Mouse (Mus musculus): ENCODE data around the gene Gm8947. TPM values are rescaled to one million over a fixed set of nuclear protein-coding genes. Genes with fewer than 3 reads are reported as not detected.
"Not testable (repeated sequence)": the region's sequence is repeated elsewhere in the genome, so short reads cannot be mapped to it uniquely, and the experiment has no call there.

Gene Gm8947
- polyA plus RNA-seq (2011; ENCODE audit: insufficient read depth, insufficient read length, low read depth, missing spikeins): not detected in 2 replicates

GRCm38 (mm10) chr1:151192075-151192474, at the start of gene Gm8947:
Gm8947 (plus strand) TSS chr1:151192376.
- H3K9ac ChIP-seq (ENCODE audit: low read depth, poor library complexity, severe bottlenecking); H3K27ac ChIP-seq (ENCODE audit: insufficient read depth, low read length); H3K4me1 ChIP-seq (ENCODE audit: control insufficient read depth, insufficient read depth, low read length); H3K27me3 ChIP-seq (ENCODE audit: control insufficient read depth, insufficient read depth, low read length, poor library complexity, severe bottlenecking); H3K36me3 ChIP-seq (ENCODE audit: control insufficient read depth, insufficient read depth, low read length, poor library complexity, severe bottlenecking); H3K4me3 ChIP-seq (ENCODE audit: low read depth, low read length); H3K9me3 ChIP-seq (replicated peaks; ENCODE audit: control insufficient read depth, insufficient read depth, low read length, poor library complexity, severe bottlenecking): not testable (repeated sequence)

GRCm38 (mm10) chr1:151144471-151145146, 47.6 kb upstream of the Gm8947 start:
- H3K36me3 ChIP-seq (ENCODE audit: control insufficient read depth, insufficient read depth, low read length, poor library complexity, severe bottlenecking): no peaks in the 10 kb centered on the region
- H3K27me3 ChIP-seq (ENCODE audit: control insufficient read depth, insufficient read depth, low read length, poor library complexity, severe bottlenecking): no peaks in the 10 kb centered on the region
- H3K9me3 ChIP-seq (replicated peaks; ENCODE audit: control insufficient read depth, insufficient read depth, low read length, poor library complexity, severe bottlenecking): no peaks in the 10 kb centered on the region
- H3K4me1 ChIP-seq (ENCODE audit: control insufficient read depth, insufficient read depth, low read length): no peaks in the 10 kb centered on the region
- no peak overlapping the region for H3K9ac ChIP-seq (ENCODE audit: low read depth, poor library complexity, severe bottlenecking)
- TF ChIP-seq POLR2A (IDR thresholded peaks at IDR 0.05; ENCODE audit: insufficient read depth, low read length) (no peak), CTCF (IDR thresholded peaks at IDR 0.05; ENCODE audit: low read depth, low read length) (no peak), EP300 (IDR thresholded peaks at IDR 0.05; ENCODE audit: insufficient read depth, low read depth, low read length) (no peak)
- H3K4me3 ChIP-seq (ENCODE audit: low read depth, low read length): no peak overlapping the region
- no peak overlapping the region for H3K27ac ChIP-seq (ENCODE audit: insufficient read depth, low read length)

GRCm38 (mm10) chr1:151147801-151148200, 44.4 kb upstream of the Gm8947 start:
- Histone ChIP-seq H3K4me1 (ENCODE audit: control insufficient read depth, insufficient read depth, low read length) (no peaks in the 10 kb centered on the region), H3K27me3 (ENCODE audit: control insufficient read depth, insufficient read depth, low read length, poor library complexity, severe bottlenecking) (no peaks in the 10 kb centered on the region), H3K4me3 (ENCODE audit: low read depth, low read length) (no peak overlapping the region), H3K36me3 (ENCODE audit: control insufficient read depth, insufficient read depth, low read length, poor library complexity, severe bottlenecking) (no peaks in the 10 kb centered on the region), H3K9ac (ENCODE audit: low read depth, poor library complexity, severe bottlenecking) (no peak overlapping the region), H3K9me3 (replicated peaks; ENCODE audit: control insufficient read depth, insufficient read depth, low read length, poor library complexity, severe bottlenecking) (no peaks in the 10 kb centered on the region), H3K27ac (ENCODE audit: insufficient read depth, low read length) (no peak overlapping the region)
- TF ChIP-seq POLR2A (IDR thresholded peaks at IDR 0.05; ENCODE audit: insufficient read depth, low read length): no peak
- no peak for TF ChIP-seq CTCF (IDR thresholded peaks at IDR 0.05; ENCODE audit: low read depth, low read length)
- TF ChIP-seq EP300 (IDR thresholded peaks at IDR 0.05; ENCODE audit: insufficient read depth, low read depth, low read length): no peak

- TF ChIP-seq EP300 (IDR thresholded peaks at IDR 0.05; ENCODE audit: insufficient read depth, low read depth, low read length) (no peak), POLR2A (IDR thresholded peaks at IDR 0.05; ENCODE audit: insufficient read depth, low read length) (no peak), CTCF (IDR thresholded peaks at IDR 0.05; ENCODE audit: low read depth, low read length) (no peak)
Observed at GRCm38 (mm10) chr1:151150211-151150610, 42.0 kb upstream of the Gm8947 start.

GRCm38 (mm10) chr1:151151089-151151488, 41.1 kb upstream of the Gm8947 start:
- Histone ChIP-seq H3K9ac (ENCODE audit: low read depth, poor library complexity, severe bottlenecking) (no peak overlapping the region), H3K27ac (ENCODE audit: insufficient read depth, low read length) (no peak overlapping the region), H3K9me3 (replicated peaks; ENCODE audit: control insufficient read depth, insufficient read depth, low read length, poor library complexity, severe bottlenecking) (peaks cover 3% of the 10 kb centered on the region; the same call in 1 of the 2 replicates), H3K4me1 (ENCODE audit: control insufficient read depth, insufficient read depth, low read length) (no peaks in the 10 kb centered on the region), H3K36me3 (ENCODE audit: control insufficient read depth, insufficient read depth, low read length, poor library complexity, severe bottlenecking) (no peaks in the 10 kb centered on the region), H3K4me3 (ENCODE audit: low read depth, low read length) (no peak overlapping the region), H3K27me3 (ENCODE audit: control insufficient read depth, insufficient read depth, low read length, poor library complexity, severe bottlenecking) (no peaks in the 10 kb centered on the region)
- TF ChIP-seq CTCF (IDR thresholded peaks at IDR 0.05; ENCODE audit: low read depth, low read length) (no peak), POLR2A (IDR thresholded peaks at IDR 0.05; ENCODE audit: insufficient read depth, low read length) (no peak), EP300 (IDR thresholded peaks at IDR 0.05; ENCODE audit: insufficient read depth, low read depth, low read length) (no peak)

More at GRCm38 (mm10) chr1:151150211-151150610, 42.0 kb upstream of the Gm8947 start:
- H3K9ac ChIP-seq (ENCODE audit: low read depth, poor library complexity, severe bottlenecking): no peak overlapping the region
- no peak overlapping the region for H3K27ac ChIP-seq (ENCODE audit: insufficient read depth, low read length)
- peaks cover 3% of the 10 kb centered on the region; the same call in 1 of the 2 replicates for H3K9me3 ChIP-seq (replicated peaks; ENCODE audit: control insufficient read depth, insufficient read depth, low read length, poor library complexity, severe bottlenecking)
- H3K27me3 ChIP-seq (ENCODE audit: control insufficient read depth, insufficient read depth, low read length, poor library complexity, severe bottlenecking): no peaks in the 10 kb centered on the region
- H3K4me3 ChIP-seq (ENCODE audit: low read depth, low read length): no peak overlapping the region
- no peaks in the 10 kb centered on the region for H3K36me3 ChIP-seq (ENCODE audit: control insufficient read depth, insufficient read depth, low read length, poor library complexity, severe bottlenecking)
- H3K4me1 ChIP-seq (ENCODE audit: control insufficient read depth, insufficient read depth, low read length): no peaks in the 10 kb centered on the region

- Histone ChIP-seq H3K27me3 (ENCODE audit: control insufficient read depth, insufficient read depth, low read length, poor library complexity, severe bottlenecking) (no peaks in the 10 kb centered on the region), H3K9me3 (replicated peaks; ENCODE audit: control insufficient read depth, insufficient read depth, low read length, poor library complexity, severe bottlenecking) (peaks cover 3% of the 10 kb centered on the region; the same call in 1 of the 2 replicates), H3K4me1 (ENCODE audit: control insufficient read depth, insufficient read depth, low read length) (no peaks in the 10 kb centered on the region), H3K4me3 (ENCODE audit: low read depth, low read length) (no peak overlapping the region), H3K9ac (ENCODE audit: low read depth, poor library complexity, severe bottlenecking) (no peak overlapping the region), H3K27ac (ENCODE audit: insufficient read depth, low read length) (no peak overlapping the region), H3K36me3 (ENCODE audit: control insufficient read depth, insufficient read depth, low read length, poor library complexity, severe bottlenecking) (no peaks in the 10 kb centered on the region)
- TF ChIP-seq POLR2A (IDR thresholded peaks at IDR 0.05; ENCODE audit: insufficient read depth, low read length) (no peak), EP300 (IDR thresholded peaks at IDR 0.05; ENCODE audit: insufficient read depth, low read depth, low read length) (no peak), CTCF (IDR thresholded peaks at IDR 0.05; ENCODE audit: low read depth, low read length) (no peak)
Observed at GRCm38 (mm10) chr1:151153056-151153652, 39.0 kb upstream of the Gm8947 start.

DNA sequence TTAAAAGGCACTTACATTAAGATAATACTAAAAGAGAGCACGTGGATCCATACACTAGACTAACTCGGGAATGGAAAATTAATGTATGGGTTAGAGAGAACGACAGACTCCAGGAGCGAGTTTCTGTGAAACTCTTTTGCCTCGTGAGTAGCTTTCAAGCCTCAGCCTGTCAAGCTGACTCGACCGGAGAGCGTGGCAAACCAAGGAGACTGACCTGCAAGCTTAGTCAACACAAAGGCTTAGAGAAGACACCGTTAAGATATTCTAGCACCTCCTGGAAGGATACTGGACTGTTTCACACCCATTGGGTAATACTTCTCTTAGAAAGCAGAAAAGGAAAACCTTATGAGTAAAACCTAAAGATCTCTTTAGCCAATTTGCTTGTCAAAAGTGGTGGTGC, 38.0 kb upstream of the Gm8947 start:
- H3K9me3 ChIP-seq (replicated peaks; ENCODE audit: control insufficient read depth, insufficient read depth, low read length, poor library complexity, severe bottlenecking); H3K36me3 ChIP-seq (ENCODE audit: control insufficient read depth, insufficient read depth, low read length, poor library complexity, severe bottlenecking); H3K4me3 ChIP-seq (ENCODE audit: low read depth, low read length); H3K9ac ChIP-seq (ENCODE audit: low read depth, poor library complexity, severe bottlenecking); H3K4me1 ChIP-seq (ENCODE audit: control insufficient read depth, insufficient read depth, low read length); H3K27me3 ChIP-seq (ENCODE audit: control insufficient read depth, insufficient read depth, low read length, poor library complexity, severe bottlenecking); H3K27ac ChIP-seq (ENCODE audit: insufficient read depth, low read length): not testable (repeated sequence)

All from ES-Bruce4 (cell line).